Mouse (Mus musculus): ENCODE data around the gene Vnn1. TPM values are rescaled to one million over a fixed set of nuclear protein-coding genes. Genes with fewer than 3 reads are reported as not detected.

The Vnn1 gene
- polyA plus RNA-seq, 2 experiments, result 0.76 to 1.2 TPM

DNA sequence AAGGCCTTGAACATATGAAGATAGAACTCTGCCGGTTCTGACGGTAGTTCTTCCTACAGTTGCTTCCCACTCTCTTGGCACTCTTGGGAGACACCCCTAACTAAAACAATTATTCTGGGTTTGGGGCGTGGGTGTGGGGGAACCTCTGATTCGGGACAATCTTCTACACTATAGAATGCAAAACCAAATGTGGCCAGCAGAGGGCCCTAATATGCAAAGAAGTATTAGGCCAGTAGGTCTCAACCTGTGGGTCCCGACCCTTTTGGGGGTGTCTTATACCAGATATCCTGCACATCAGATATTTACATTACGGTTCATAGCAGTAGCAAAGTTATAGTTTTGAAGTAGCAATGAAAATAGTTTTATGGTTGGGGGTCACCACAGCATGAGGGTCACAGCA lies 13.8 kb upstream of the Vnn1 start:
- no peaks in the 10 kb centered on the region for H3K9me3 ChIP-seq (ENCODE audit: control insufficient read depth, low read length)
- DNase-seq (ENCODE audit: low read depth in 3 of 3, low spot score in 3 of 3), result no peak
- no peak for ATAC-seq (ENCODE audit: insufficient read depth)
- no peaks in the 10 kb centered on the region for H3K27me3 ChIP-seq (ENCODE audit: control insufficient read depth, insufficient read depth, low read length)
- no peak overlapping the region for H3K4me2 ChIP-seq (ENCODE audit: low read depth)
- no peak overlapping the region for H3K9ac ChIP-seq (replicated peaks)
- H3K27ac ChIP-seq, result no peak overlapping the region
- TF ChIP-seq CTCF (IDR thresholded peaks at IDR 0.05; ENCODE audit: low read depth) (peak; percentile 39), EP300 (IDR thresholded peaks at IDR 0.05; ENCODE audit: low read depth) (no peak)
- H3K4me3 ChIP-seq (ENCODE audit: insufficient read depth in 1 of 2, low read depth in 2 of 2, low read length in 2 of 2), result no peak overlapping the region
- H3K36me3 ChIP-seq (replicated peaks; ENCODE audit: control insufficient read depth, insufficient read depth, low read depth), result no peaks in the 10 kb centered on the region
- WGBS (ENCODE audit: insufficient replicate concordance), result 64% methylated on average over 6 of the region's 6 CpGs
- no peaks in the 10 kb centered on the region for H3K4me1 ChIP-seq (replicated peaks; ENCODE audit: control insufficient read depth in 2 of 2, insufficient read depth in 2 of 2, low read length in 1 of 2)

DNA sequence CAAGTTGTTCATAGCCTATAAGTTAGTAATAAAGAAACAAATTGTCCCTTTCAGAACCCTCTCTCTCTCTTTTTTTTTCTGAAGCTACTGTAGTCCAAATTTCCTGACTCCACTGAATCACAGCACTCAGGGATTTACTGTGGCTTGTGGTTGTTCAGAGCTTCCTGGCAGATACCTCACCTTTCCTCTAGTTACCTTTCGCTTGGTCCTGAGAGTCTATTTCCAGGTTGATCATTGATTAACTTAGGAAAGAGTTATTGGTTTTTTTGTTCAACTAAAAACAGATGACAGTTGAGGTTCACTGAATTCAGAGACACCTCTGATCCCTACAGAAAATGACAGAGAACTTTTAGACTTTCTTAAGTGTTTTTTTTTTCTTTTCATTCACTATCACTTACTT lies 9.6 kb upstream of the Vnn1 start:
- no peaks in the 10 kb centered on the region for H3K9me3 ChIP-seq (ENCODE audit: control insufficient read depth, low read length)
- H3K27me3 ChIP-seq (ENCODE audit: control insufficient read depth, insufficient read depth, low read length), result no peaks in the 10 kb centered on the region
- WGBS (ENCODE audit: insufficient replicate concordance), result 64% methylated on average over 1 of the region's 1 CpGs
- no peak overlapping the region for H3K9ac ChIP-seq (replicated peaks)
- H3K27ac ChIP-seq, result no peak overlapping the region
- H3K36me3 ChIP-seq (replicated peaks; ENCODE audit: control insufficient read depth, insufficient read depth, low read depth), result no peaks in the 10 kb centered on the region
- H3K4me2 ChIP-seq (ENCODE audit: low read depth), result no peak overlapping the region
- H3K4me1 ChIP-seq (replicated peaks; ENCODE audit: control insufficient read depth in 2 of 2, insufficient read depth in 2 of 2, low read length in 1 of 2), result no peaks in the 10 kb centered on the region
- TF ChIP-seq CTCF (IDR thresholded peaks at IDR 0.05; ENCODE audit: low read depth) (no peak), EP300 (IDR thresholded peaks at IDR 0.05; ENCODE audit: low read depth) (no peak)
- ATAC-seq (ENCODE audit: insufficient read depth), result no peak
- no peak overlapping the region for H3K4me3 ChIP-seq (ENCODE audit: insufficient read depth in 1 of 2, low read depth in 2 of 2, low read length in 2 of 2)
- no peak for DNase-seq (ENCODE audit: low read depth in 3 of 3, low spot score in 3 of 3)

DNA sequence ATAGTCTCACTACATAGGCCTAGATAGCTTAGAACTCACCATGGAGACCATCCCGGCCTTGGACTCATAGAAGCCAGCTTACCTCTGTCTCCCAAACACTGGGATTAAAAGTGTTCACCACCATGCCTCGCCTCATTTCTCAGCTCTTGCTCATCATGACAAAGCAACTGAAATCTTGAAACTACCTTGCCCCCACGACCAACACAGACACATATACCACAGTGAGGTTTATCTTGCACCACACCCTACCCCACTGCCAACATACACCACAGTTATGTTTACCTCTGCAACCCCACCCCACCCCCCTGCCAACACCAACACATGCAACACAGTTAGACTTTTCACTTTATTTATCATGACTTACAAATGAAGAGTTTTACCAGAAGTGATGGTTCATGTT lies 8.4 kb upstream of the Vnn1 start:
- no peaks in the 10 kb centered on the region for H3K4me1 ChIP-seq (replicated peaks; ENCODE audit: control insufficient read depth in 2 of 2, insufficient read depth in 2 of 2, low read length in 1 of 2)
- no peak for TF ChIP-seq EP300 (IDR thresholded peaks at IDR 0.05; ENCODE audit: low read depth)
- TF ChIP-seq CTCF (IDR thresholded peaks at IDR 0.05; ENCODE audit: low read depth), result no peak
- 37% methylated on average over 3 of the region's 3 CpGs for WGBS (ENCODE audit: insufficient replicate concordance)
- no peak overlapping the region for H3K27ac ChIP-seq
- H3K36me3 ChIP-seq (replicated peaks; ENCODE audit: control insufficient read depth, insufficient read depth, low read depth), result no peaks in the 10 kb centered on the region
- no peak overlapping the region for H3K9ac ChIP-seq (replicated peaks)
- no peaks in the 10 kb centered on the region for H3K27me3 ChIP-seq (ENCODE audit: control insufficient read depth, insufficient read depth, low read length)
- DNase-seq (ENCODE audit: low read depth in 3 of 3, low spot score in 3 of 3), result no peak
- no peak overlapping the region for H3K4me2 ChIP-seq (ENCODE audit: low read depth)
- no peak for ATAC-seq (ENCODE audit: insufficient read depth)
- no peak overlapping the region for H3K4me3 ChIP-seq (ENCODE audit: insufficient read depth in 1 of 2, low read depth in 2 of 2, low read length in 2 of 2)
- H3K9me3 ChIP-seq (ENCODE audit: control insufficient read depth, low read length), result no peaks in the 10 kb centered on the region

DNA sequence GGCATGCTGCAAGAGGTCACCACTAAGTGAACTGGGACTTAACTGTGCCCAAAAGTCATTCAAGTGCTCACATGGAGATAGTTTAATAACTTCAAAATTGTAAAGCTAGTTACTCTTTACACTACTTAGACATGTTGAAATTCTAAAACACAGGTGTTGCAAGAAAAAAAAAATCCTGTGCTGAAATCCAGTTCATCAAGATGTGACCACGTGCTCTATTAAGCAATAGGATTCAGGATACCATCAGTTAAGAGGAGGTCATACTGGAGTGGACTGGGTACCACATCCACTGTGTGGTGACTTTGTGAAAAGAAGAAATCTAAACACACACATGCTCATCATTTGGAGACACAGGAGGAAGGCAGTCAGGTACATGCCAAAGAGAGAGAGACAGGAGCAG lies 1.5 kb upstream of the Vnn1 start:
- 43% methylated on average over 1 of the region's 1 CpGs for WGBS (ENCODE audit: insufficient replicate concordance)
- no peaks in the 10 kb centered on the region for H3K36me3 ChIP-seq (replicated peaks; ENCODE audit: control insufficient read depth, insufficient read depth, low read depth)
- no peak overlapping the region for H3K9ac ChIP-seq (replicated peaks)
- no peaks in the 10 kb centered on the region for H3K9me3 ChIP-seq (ENCODE audit: control insufficient read depth, low read length)
- TF ChIP-seq EP300 (IDR thresholded peaks at IDR 0.05; ENCODE audit: low read depth), result no peak
- no peak for TF ChIP-seq CTCF (IDR thresholded peaks at IDR 0.05; ENCODE audit: low read depth)
- H3K27ac ChIP-seq, result no peak overlapping the region
- H3K27me3 ChIP-seq (ENCODE audit: control insufficient read depth, insufficient read depth, low read length), result no peaks in the 10 kb centered on the region
- ATAC-seq (ENCODE audit: insufficient read depth) (no peak), DNase-seq (ENCODE audit: low read depth in 3 of 3, low spot score in 3 of 3) (no peak)
- H3K4me3 ChIP-seq (ENCODE audit: insufficient read depth in 1 of 2, low read depth in 2 of 2, low read length in 2 of 2), result no peak overlapping the region
- H3K4me1 ChIP-seq (replicated peaks; ENCODE audit: control insufficient read depth in 2 of 2, insufficient read depth in 2 of 2, low read length in 1 of 2), result peaks cover 0 to 2% of the 10 kb centered on the region in 2 experiments; a peak in 1 of 4 replicates
- no peak overlapping the region for H3K4me2 ChIP-seq (ENCODE audit: low read depth)

DNA sequence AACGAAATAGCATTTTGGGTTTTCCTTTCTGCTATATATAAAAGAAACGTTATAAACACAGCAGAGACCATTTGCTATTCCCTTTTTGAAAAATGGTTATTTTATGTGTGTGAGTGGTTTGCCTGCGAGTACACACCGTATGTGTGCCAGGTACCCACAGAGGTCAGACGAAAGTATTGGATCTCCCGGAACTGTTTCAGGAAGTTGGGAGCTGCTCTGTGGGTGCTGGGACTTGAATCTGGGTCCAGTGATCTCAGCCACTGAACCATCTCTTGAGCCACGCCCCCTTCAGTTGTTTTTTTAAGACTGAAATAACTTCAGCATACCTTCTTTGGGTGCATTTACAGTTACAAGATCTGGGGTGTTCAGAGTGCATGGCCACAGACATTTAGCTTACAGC lies 888 bp downstream of the Vnn1 start:
- DNase-seq (ENCODE audit: low read depth in 3 of 3, low spot score in 3 of 3), result no peak
- H3K9ac ChIP-seq (replicated peaks), result no peak overlapping the region
- H3K27me3 ChIP-seq (ENCODE audit: control insufficient read depth, insufficient read depth, low read length), result no peaks in the 10 kb centered on the region
- H3K9me3 ChIP-seq (ENCODE audit: control insufficient read depth, low read length), result no peaks in the 10 kb centered on the region
- no peak overlapping the region for H3K4me2 ChIP-seq (ENCODE audit: low read depth)
- no peak overlapping the region for H3K4me3 ChIP-seq (ENCODE audit: insufficient read depth in 1 of 2, low read depth in 2 of 2, low read length in 2 of 2)
- peaks cover 0 to 2% of the 10 kb centered on the region in 2 experiments; a peak in 1 of 4 replicates for H3K4me1 ChIP-seq (replicated peaks; ENCODE audit: control insufficient read depth in 2 of 2, insufficient read depth in 2 of 2, low read length in 1 of 2)
- H3K27ac ChIP-seq, result no peak overlapping the region
- H3K36me3 ChIP-seq (replicated peaks; ENCODE audit: control insufficient read depth, insufficient read depth, low read depth), result no peaks in the 10 kb centered on the region
- ATAC-seq (ENCODE audit: insufficient read depth), result no peak
- WGBS (ENCODE audit: insufficient replicate concordance), result 60% methylated on average over 7 of the region's 7 CpGs
- TF ChIP-seq CTCF (IDR thresholded peaks at IDR 0.05; ENCODE audit: low read depth) (no peak), EP300 (IDR thresholded peaks at IDR 0.05; ENCODE audit: low read depth) (no peak)

Measured in liver, embryonic 14.5 days (tissue).